Mouse (Mus musculus) gonadal fat pad, adult 2 months (tissue): ENCODE data around the gene Olfr1280. TPM values are rescaled to one million over a fixed set of nuclear protein-coding genes. Genes with fewer than 3 reads are reported as not detected.
"Not testable (repeated sequence)": the region's sequence is repeated elsewhere in the genome, so short reads cannot be mapped to it uniquely, and the experiment has no call there.

Experiments
- DNase-seq: peaks from one replicate; pipeline ENCODE4 v3.0.0-alpha.2; 2012; ENCODE audit warnings: low read depth
- polyA plus RNA-seq: library from polyadenylated mRNA; depleted of rRNA; stranded (reverse); fragments of >200 nt; gene quantifications from 2 replicates; pipeline ENCODE4 v1.2.3, GENCODE M21; 2012; rRNA removed

Olfr1280 gene
- polyA plus RNA-seq: not detected in 2 replicates

GRCm38 (mm10) chr2:111313717-111314116 lies at the start of gene Olfr1280:
TSS of gene Olfr1280 (plus strand) at chr2:111314017.
- no peak for DNase-seq

- DNase-seq: no peak
Observed at GRCm38 (mm10) chr2:111274006-111274405, 39.8 kb upstream of the Olfr1280 start, which contains the start of gene Olfr1277. TSS of gene Olfr1277 (minus strand) at chr2:111274106.

DNA sequence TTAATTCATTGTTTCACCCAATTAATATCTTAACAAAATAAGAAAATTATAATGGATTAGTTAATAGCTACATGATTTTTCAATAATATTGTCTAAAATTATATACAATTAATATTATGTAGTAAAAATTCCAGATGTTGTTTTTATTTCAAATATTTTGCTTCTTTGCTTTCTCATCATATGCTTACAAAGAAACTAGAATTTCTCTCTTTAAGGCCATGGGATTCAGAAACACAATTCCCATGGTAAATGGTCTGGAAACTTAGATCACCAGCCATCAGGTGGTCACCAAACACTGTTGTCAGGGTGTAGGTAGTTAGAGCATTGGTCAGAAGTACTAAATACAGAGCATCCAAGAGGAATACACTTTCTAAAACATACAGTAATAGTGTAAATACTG lies 24.0 kb upstream of the Olfr1280 start, which contains the start of gene Olfr1278:
TSS of gene Olfr1278 (plus strand) at position 301 of the 400 bp plus-strand sequence.
- DNase-seq: no peak

GRCm38 (mm10) chr2:111298541-111298940 lies 15.3 kb upstream of the Olfr1280 start:
- no peak for DNase-seq

- no peak for DNase-seq
Observed at GRCm38 (mm10) chr2:111300374-111300773, 13.4 kb upstream of the Olfr1280 start, which contains the start of gene Olfr1279. TSS of gene Olfr1279 (plus strand) at chr2:111300635.

DNA sequence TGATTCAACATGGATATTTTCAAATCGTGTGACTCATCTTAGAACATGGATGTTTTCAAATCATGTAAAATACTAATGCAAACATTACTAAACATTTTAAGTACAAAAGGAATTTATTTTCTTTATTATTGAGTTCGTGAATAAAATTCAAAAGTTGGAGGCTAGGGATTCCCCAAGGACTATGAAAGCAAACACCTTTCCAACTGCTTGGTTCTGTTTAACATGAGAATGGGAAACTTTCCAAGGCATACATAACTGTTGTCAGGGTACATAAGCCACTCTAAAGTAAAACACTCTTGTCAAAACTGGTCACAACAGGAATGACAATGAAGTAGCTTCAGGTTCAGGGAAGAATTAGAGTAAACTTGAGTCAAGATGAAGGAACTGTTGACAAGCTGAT lies 12.4 kb downstream of the Olfr1280 start, which contains the start of gene Olfr1281:
TSS of gene Olfr1281 (plus strand) at position 301 of the 400 bp plus-strand sequence.
- no peak for DNase-seq

DNA sequence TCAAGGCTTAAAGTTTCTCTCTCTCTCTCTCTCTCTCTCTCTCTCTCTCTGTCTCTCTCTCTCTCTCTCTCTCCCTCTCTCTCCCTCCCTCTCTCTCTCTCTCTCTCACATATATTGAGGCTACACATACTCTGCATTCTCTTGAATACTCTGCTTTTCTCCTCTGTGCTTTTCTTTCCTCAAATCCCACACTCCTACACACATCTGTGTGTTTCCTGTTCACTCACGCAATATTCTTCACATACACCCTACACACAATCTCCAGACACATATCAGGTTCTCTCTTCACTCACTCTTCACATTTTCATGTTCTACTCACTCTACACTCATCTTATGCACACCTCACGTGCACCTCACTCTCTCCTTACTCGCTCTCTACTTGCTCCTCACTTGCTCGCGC lies 19.9 kb downstream of the Olfr1280 start:
- not testable (repeated sequence) for DNase-seq

DNA sequence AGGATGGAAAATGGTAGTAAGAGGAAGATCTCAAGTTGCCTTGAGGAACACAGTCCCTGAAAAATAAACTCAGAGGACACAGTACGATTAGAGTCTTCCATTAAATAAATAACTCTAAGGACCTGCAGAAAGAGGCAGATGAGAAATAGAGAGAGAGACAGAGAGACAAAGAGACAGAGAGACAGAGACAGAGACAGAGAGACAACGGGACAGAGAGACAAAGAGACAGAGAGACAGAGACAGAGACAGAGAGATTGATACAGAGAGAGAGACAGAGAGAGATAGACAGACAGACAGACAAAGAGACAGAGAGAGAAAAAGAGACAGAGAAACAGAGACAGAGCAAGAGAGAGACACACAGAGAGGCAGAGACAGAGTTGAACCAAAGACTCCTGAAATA lies 22.2 kb downstream of the Olfr1280 start, which contains the start of gene Olfr1282:
TSS of gene Olfr1282 (minus strand) at position 101 of the 400 bp plus-strand sequence.
- DNase-seq: no peak

DNA sequence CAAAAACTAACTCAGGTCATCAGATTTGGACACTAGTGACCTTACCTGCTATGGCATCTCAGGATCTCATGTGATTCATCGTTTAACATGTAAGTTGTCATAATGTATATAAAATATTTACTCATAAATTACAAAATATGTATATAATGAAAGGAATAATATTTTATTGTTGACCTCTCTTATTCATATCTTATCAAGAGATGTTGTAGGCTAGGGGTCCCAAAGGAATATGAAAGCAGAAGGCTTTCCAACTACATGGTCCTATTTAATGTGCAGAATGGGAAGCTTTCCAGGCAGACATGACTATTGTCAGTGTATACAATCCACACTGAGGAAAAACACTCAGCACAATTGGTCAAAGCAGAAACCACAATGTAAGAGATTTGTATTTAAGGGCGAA lies 52.7 kb downstream of the Olfr1280 start, which contains the start of gene Olfr1283:
TSS of gene Olfr1283 (plus strand) at position 301 of the 400 bp plus-strand sequence.
- no peak for DNase-seq

GRCm38 (mm10) chr2:111375222-111375621 lies 61.4 kb downstream of the Olfr1280 start, which contains the start of gene Olfr1284:
TSS of gene Olfr1284 (plus strand) at chr2:111375522.
- DNase-seq: no peak

Other genes starting within 250 kb of the Olfr1280 start
- not detected in 2 replicates for gene Gm13941, start 208.0 kb upstream of the Olfr1280 start, polyA plus RNA-seq
- not detected in 2 replicates for gene Gm15130, start 161.1 kb upstream of the Olfr1280 start, polyA plus RNA-seq
- 0.14 TPM in 1 of 2 replicates, not detected in the other for gene 4930430A15Rik, start 84.4 kb upstream of the Olfr1280 start, polyA plus RNA-seq
- not detected in 2 replicates for gene Olfr1275, start 78.7 kb upstream of the Olfr1280 start, polyA plus RNA-seq
- not detected in 2 replicates for gene Olfr1276, start 59.5 kb upstream of the Olfr1280 start, polyA plus RNA-seq
- gene Olfr1277, start 39.9 kb upstream of the Olfr1280 start, polyA plus RNA-seq: not detected in 2 replicates
- not detected in 2 replicates for gene Olfr1278, start 23.9 kb upstream of the Olfr1280 start, polyA plus RNA-seq
- gene Olfr1279, start 13.4 kb upstream of the Olfr1280 start, polyA plus RNA-seq: not detected in 2 replicates
- not detected in 2 replicates for gene Olfr1281, start 12.5 kb downstream of the Olfr1280 start, polyA plus RNA-seq
- not detected in 2 replicates for gene Olfr1282, start 22.1 kb downstream of the Olfr1280 start, polyA plus RNA-seq
- gene Olfr1283, start 52.8 kb downstream of the Olfr1280 start, polyA plus RNA-seq: not detected in 2 replicates
- gene Olfr1284, start 61.5 kb downstream of the Olfr1280 start, polyA plus RNA-seq: not detected in 2 replicates
- gene Olfr1286, start 109.1 kb downstream of the Olfr1280 start, polyA plus RNA-seq: not detected in 2 replicates
- not detected in 2 replicates for gene Olfr1287, start 135.1 kb downstream of the Olfr1280 start, polyA plus RNA-seq
- gene Olfr1288, start 160.1 kb downstream of the Olfr1280 start, polyA plus RNA-seq: not detected in 2 replicates
- not detected in 2 replicates for gene Olfr1289, start 166.8 kb downstream of the Olfr1280 start, polyA plus RNA-seq
- gene Olfr1290, start 179.8 kb downstream of the Olfr1280 start, polyA plus RNA-seq: not detected in 2 replicates
- not detected in 2 replicates for gene Olfr1291-ps1, start 183.2 kb downstream of the Olfr1280 start, polyA plus RNA-seq
- gene Olfr1293-ps, start 211.2 kb downstream of the Olfr1280 start, polyA plus RNA-seq: not detected in 2 replicates
- gene Olfr1294, start 226.3 kb downstream of the Olfr1280 start, polyA plus RNA-seq: not detected in 2 replicates